Comparison of ENCODE assay signal across 14 mouse cellular contexts in the genomic region with DNA sequence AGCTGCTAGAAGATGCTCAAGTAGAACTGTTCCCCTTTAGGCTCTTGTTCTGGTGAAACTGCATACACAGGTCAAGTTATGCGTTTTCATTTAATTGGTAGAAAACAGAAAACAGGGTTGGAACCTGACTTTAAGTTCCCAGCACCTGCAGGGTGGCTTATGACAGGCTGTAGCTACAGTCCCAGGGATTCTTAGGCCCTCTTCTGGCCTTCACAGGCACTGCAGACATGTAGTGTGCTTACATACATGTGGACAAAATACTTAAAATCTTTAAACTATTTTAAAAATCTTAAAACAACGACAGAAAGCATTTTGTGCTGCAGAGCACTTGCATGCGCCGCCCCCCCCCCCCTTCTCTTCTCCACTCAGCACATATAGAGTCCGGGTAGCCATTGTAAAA. TPM values are rescaled to one million over a fixed set of nuclear protein-coding genes. Genes with fewer than 3 reads are reported as not detected.
DNase-seq lines count a peak whose midpoint lies in the region; ATAC-seq and TF ChIP-seq lines count a peak whose summit lies in the region.
"Had no signal": no experiment of that assay in that cellular context is flagged by ENCODE, and none has a peak within 500 bp of the region (broad histone marks: within the 10 kb centered on the region; RNA-seq: fewer than 3 reads in every experiment).

No protein-coding gene starts in this region.

- DNase-seq in hindbrain, postnatal 0 days (ENCODE audit: low spot score) = no peak
- DNase-seq in hindbrain, embryonic 10.5 days (ENCODE audit: low spot score) = no peak
- peak; percentile 17 for DNase-seq in thymus, postnatal 14 days
- DNase-seq in thymus, postnatal 36 days = no peak
- DNase-seq in splenic B cell, adult 2 months (ENCODE audit: low read depth, low spot score) = peak; percentile 25
- no peak for DNase-seq in cerebellum, adult 11-12 months
- no peak for DNase-seq in embryo, embryonic 11 days
- DNase-seq: cerebellum, postnatal 36 days; kidney, postnatal 14 days had no signal

- no peak overlapping the region for H3K27ac ChIP-seq in hindbrain, postnatal 0 days
- H3K27ac ChIP-seq in hindbrain, embryonic 10.5 days = no peak overlapping the region
- H3K27ac ChIP-seq: heart, embryonic 10.5 days; hindbrain, embryonic 14.5 days; liver, embryonic 15.5 days had no signal

- H3K9me3 ChIP-seq in hindbrain, postnatal 0 days (ENCODE audit: low read length) = no peaks in the 10 kb centered on the region
- no peaks in the 10 kb centered on the region for H3K9me3 ChIP-seq in hindbrain, embryonic 10.5 days
- H3K9me3 ChIP-seq: heart, embryonic 10.5 days; liver, embryonic 15.5 days had no signal

- H3K4me2 ChIP-seq in hindbrain, postnatal 0 days (ENCODE audit: low read depth, low read length) = no peak overlapping the region
- H3K4me2 ChIP-seq: hindbrain, embryonic 14.5 days; liver, embryonic 15.5 days had no signal

- no peak overlapping the region for H3K9ac ChIP-seq in hindbrain, postnatal 0 days (replicated peaks; ENCODE audit: low read length)
- H3K9ac ChIP-seq: hindbrain, embryonic 14.5 days; liver, embryonic 15.5 days had no signal

- no peaks in the 10 kb centered on the region for H3K4me1 ChIP-seq in hindbrain, postnatal 0 days (ENCODE audit: insufficient read depth, low read length)
- H3K4me1 ChIP-seq in hindbrain, embryonic 10.5 days (replicated peaks) = no peaks in the 10 kb centered on the region

- no peaks in the 10 kb centered on the region for H3K36me3 ChIP-seq in hindbrain, postnatal 0 days (ENCODE audit: insufficient read depth, low read length)
- H3K36me3 ChIP-seq in hindbrain, embryonic 10.5 days = no peaks in the 10 kb centered on the region
- no peaks in the 10 kb centered on the region for H3K36me3 ChIP-seq in splenic B cell, adult 2 months (ENCODE audit: control insufficient read depth, insufficient read depth, low read length, poor library complexity, severe bottlenecking)
- H3K36me3 ChIP-seq: liver, embryonic 15.5 days had no signal

- 91% methylated on average over 5 of the region's 5 CpGs for WGBS in hindbrain, postnatal 0 days
- WGBS in hindbrain, embryonic 10.5 days = 90% methylated on average over 5 of the region's 5 CpGs

- H3K27me3 ChIP-seq in hindbrain, postnatal 0 days (ENCODE audit: insufficient read depth, low read length) = no peaks in the 10 kb centered on the region
- no peaks in the 10 kb centered on the region for H3K27me3 ChIP-seq in hindbrain, embryonic 10.5 days (ENCODE audit: insufficient read depth, poor library complexity, severe bottlenecking)
- H3K27me3 ChIP-seq in splenic B cell, adult 2 months (ENCODE audit: control insufficient read depth, insufficient read depth, low read length, poor library complexity, severe bottlenecking) = no peaks in the 10 kb centered on the region
- H3K27me3 ChIP-seq: liver, embryonic 15.5 days had no signal

- no peak overlapping the region for H3K4me3 ChIP-seq in hindbrain, postnatal 0 days (ENCODE audit: low read length)
- H3K4me3 ChIP-seq in hindbrain, embryonic 10.5 days = no peak overlapping the region
- H3K4me3 ChIP-seq: heart, embryonic 10.5 days; liver, embryonic 15.5 days; myocyte had no signal

- TF ChIP-seq CTCF in hindbrain, postnatal 0 days (IDR thresholded peaks at IDR 0.05; ENCODE audit: low read depth) = peak; percentile 33

- no peak for ATAC-seq in hindbrain, postnatal 0 days
- ATAC-seq in granulocyte monocyte progenitor cell, adult 5-6 weeks (replicated peaks; ENCODE audit: poor library complexity, severe bottlenecking) = peak; percentile 55; the same call in 1 of the 2 replicates

RNA-seq across cellular contexts. Expression of a gene that starts 17.2 kb away (rescaled TPM):
- 21.4 and 27.4 TPM in 2 replicates for total RNA-seq in hindbrain, postnatal 0 days (2014; rRNA removed)
- polyA plus RNA-seq in hindbrain, postnatal 0 days (2015; fragmentation: Nextera tagmentation; extraction: Ambion mirVana) = 63.5 and 65.2 TPM in 2 replicates
- polyA plus RNA-seq in hindbrain, embryonic 10.5 days (2016; fragmentation: Nextera tagmentation; extraction: Ambion mirVana) = 115 and 146 TPM in 2 replicates
- total RNA-seq in granulocyte monocyte progenitor cell, adult 5-6 weeks (2014; fragmentation: Nextera tagmentation) = 69.1 and 73.1 TPM in 2 replicates
- 96.7 and 125 TPM in 2 replicates for total RNA-seq in granulocyte monocyte progenitor cell, adult 5-6 weeks (2017)

RNA-seq across cellular contexts. Expression of a gene that starts 17.3 kb away (rescaled TPM):
- total RNA-seq in hindbrain, postnatal 0 days (2014; rRNA removed) = 53.6 and 55.2 TPM in 2 replicates
- polyA plus RNA-seq in hindbrain, postnatal 0 days (2015; fragmentation: Nextera tagmentation; extraction: Ambion mirVana) = 56.7 and 58.2 TPM in 2 replicates
- 99.0 and 110 TPM in 2 replicates for polyA plus RNA-seq in hindbrain, embryonic 10.5 days (2016; fragmentation: Nextera tagmentation; extraction: Ambion mirVana)
- total RNA-seq in granulocyte monocyte progenitor cell, adult 5-6 weeks (2014; fragmentation: Nextera tagmentation) = 54.1 and 71.7 TPM in 2 replicates
- 66.0 and 83.4 TPM in 2 replicates for total RNA-seq in granulocyte monocyte progenitor cell, adult 5-6 weeks (2017)

Comparison
In these comparisons a context has a peak if more than half of its experiments do, and no peak if none do; other contexts are left out.
1. DNase-seq: peak in thymus, postnatal 14 days (single experiment) and splenic B cell, adult 2 months (single experiment); none in hindbrain, postnatal 0 days (single experiment), hindbrain, embryonic 10.5 days (single experiment), thymus, postnatal 36 days (0 of 2), cerebellum, adult 11-12 months (single experiment) and embryo, embryonic 11 days (single experiment).